Mouse (Mus musculus): Measurements from ENCODE around the gene Trim63. TPM values are rescaled to one million over a fixed set of nuclear protein-coding genes. Genes with fewer than 3 reads are reported as not detected.
"Not testable (repeated sequence)": the region's sequence is repeated elsewhere in the genome, so short reads cannot be mapped to it uniquely, and the experiment has no call there.

Trim63 gene
- polyA plus RNA-seq, 1 experiment, result 1.2 TPM

GRCm38 (mm10) chr4:134312901-134313300, 2.0 kb upstream of the Trim63 start:
- H3K27ac ChIP-seq (replicated peaks; ENCODE audit: low read depth, low read length), result no peak overlapping the region
- no peak overlapping the region for H3K4me3 ChIP-seq (ENCODE audit: insufficient read depth, low read depth, low read length)
- H3K4me1 ChIP-seq (ENCODE audit: control insufficient read depth, insufficient read depth, insufficient read length, low read length), result no peaks in the 10 kb centered on the region

GRCm38 (mm10) chr4:134314081-134314655, 752 bp upstream of the Trim63 start:
- Histone ChIP-seq H3K4me1 (ENCODE audit: control insufficient read depth, insufficient read depth, insufficient read length, low read length) (no peaks in the 10 kb centered on the region), H3K27ac (replicated peaks; ENCODE audit: low read depth, low read length) (no peak overlapping the region), H3K4me3 (ENCODE audit: insufficient read depth, low read depth, low read length) (no peak overlapping the region)

GRCm38 (mm10) chr4:134315470-134315869, 550 bp downstream of the Trim63 start:
- Histone ChIP-seq H3K4me3 (ENCODE audit: insufficient read depth, low read depth, low read length) (no peak overlapping the region), H3K27ac (replicated peaks; ENCODE audit: low read depth, low read length) (no peak overlapping the region), H3K4me1 (ENCODE audit: control insufficient read depth, insufficient read depth, insufficient read length, low read length) (no peaks in the 10 kb centered on the region)

GRCm38 (mm10) chr4:134316390-134316789, 1.5 kb downstream of the Trim63 start:
- Histone ChIP-seq H3K27ac (replicated peaks; ENCODE audit: low read depth, low read length) (no peak overlapping the region), H3K4me3 (ENCODE audit: insufficient read depth, low read depth, low read length) (no peak overlapping the region), H3K4me1 (ENCODE audit: control insufficient read depth, insufficient read depth, insufficient read length, low read length) (no peaks in the 10 kb centered on the region)

GRCm38 (mm10) chr4:134319074-134319473, 4.2 kb downstream of the Trim63 start:
- no peaks in the 10 kb centered on the region for H3K4me1 ChIP-seq (ENCODE audit: control insufficient read depth, insufficient read depth, insufficient read length, low read length)
- H3K27ac ChIP-seq (replicated peaks; ENCODE audit: low read depth, low read length), result no peak overlapping the region
- H3K4me3 ChIP-seq (ENCODE audit: insufficient read depth, low read depth, low read length), result no peak overlapping the region

- no peak overlapping the region for H3K4me3 ChIP-seq (ENCODE audit: insufficient read depth, low read depth, low read length)
- no peak overlapping the region for H3K27ac ChIP-seq (replicated peaks; ENCODE audit: low read depth, low read length)
- no peaks in the 10 kb centered on the region for H3K4me1 ChIP-seq (ENCODE audit: control insufficient read depth, insufficient read depth, insufficient read length, low read length)
Measured at GRCm38 (mm10) chr4:134319674-134320073, 4.8 kb downstream of the Trim63 start.

DNA sequence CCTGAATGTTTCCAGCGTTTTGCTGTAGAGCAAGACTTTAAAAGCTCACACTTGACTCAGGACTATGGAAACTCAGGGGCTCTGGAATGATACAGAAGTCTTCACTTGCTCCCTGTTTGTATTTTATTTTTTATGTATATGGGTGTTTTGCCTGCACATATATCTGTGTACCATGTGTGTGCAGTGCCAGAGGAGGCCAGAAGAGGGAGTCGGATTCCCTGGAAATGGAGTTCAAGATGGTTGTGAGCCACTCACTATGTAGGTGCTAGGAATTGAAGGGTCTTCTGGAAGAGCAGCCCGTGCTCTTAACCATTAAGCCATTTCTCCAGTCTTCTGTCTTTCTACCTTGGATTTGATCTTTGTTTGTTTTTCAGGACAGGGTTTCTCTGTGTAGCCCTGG, 6.6 kb downstream of the Trim63 start:
- Histone ChIP-seq H3K4me3 (ENCODE audit: insufficient read depth, low read depth, low read length) (no peak overlapping the region), H3K4me1 (ENCODE audit: control insufficient read depth, insufficient read depth, insufficient read length, low read length) (no peaks in the 10 kb centered on the region), H3K27ac (replicated peaks; ENCODE audit: low read depth, low read length) (no peak overlapping the region)

DNA sequence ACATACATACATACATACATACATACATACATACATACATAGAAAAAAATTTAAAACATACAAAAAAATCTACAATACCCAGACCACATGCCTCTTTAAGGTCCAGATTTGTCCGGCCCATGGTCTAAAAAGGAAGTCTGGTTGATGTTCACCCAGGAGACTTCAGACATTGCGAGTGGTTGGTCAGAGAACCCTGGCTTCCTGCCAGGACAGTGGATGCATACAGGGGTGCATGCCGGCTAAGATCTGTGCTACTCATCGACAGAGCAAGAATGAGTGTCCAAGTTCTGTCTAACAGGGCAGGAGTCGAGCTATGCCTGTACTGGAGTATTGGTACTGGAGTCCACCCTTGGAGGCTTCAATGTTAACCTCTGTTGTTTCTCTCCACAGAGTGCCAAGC, 9.7 kb downstream of the Trim63 start:
- Histone ChIP-seq H3K4me1 (ENCODE audit: control insufficient read depth, insufficient read depth, insufficient read length, low read length) (no peaks in the 10 kb centered on the region), H3K27ac (replicated peaks; ENCODE audit: low read depth, low read length) (no peak overlapping the region)

DNA sequence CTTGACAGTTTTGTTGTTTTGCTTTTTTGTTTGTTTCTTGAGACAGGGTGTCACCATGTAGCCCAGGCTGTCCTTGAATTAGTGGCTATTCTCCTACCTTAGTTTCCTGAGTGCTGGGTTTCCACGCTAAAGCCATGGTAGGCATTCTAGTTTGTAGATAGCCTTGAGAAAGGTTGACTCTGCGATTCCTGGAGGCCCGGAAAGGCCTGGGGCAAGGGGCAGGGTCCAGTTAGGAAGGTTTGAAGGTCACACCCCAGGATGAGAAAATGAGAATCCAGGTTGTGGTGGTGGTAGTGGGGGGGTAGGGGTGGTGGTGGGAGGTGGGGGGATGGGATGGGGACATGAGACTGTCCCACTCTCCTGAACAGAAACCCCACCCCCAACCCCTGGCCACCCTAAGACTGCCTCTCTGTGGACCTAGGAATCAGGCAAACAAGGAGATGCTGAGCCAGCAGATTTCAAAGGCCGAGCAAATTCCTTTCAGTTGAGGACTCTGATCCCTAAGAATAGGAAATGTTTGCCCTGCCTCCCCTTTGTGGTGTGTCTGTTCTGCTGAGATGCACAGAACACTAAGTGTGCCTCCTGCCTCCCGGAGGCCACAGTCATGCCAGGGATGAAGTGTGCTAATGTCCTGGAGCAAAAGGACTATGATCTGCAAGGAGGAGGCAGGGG, 12.1 kb downstream of the Trim63 start:
- no peaks in the 10 kb centered on the region for H3K4me1 ChIP-seq (ENCODE audit: control insufficient read depth, insufficient read depth, insufficient read length, low read length)
- no peak overlapping the region for H3K4me3 ChIP-seq (ENCODE audit: insufficient read depth, low read depth, low read length)
- no peak overlapping the region for H3K27ac ChIP-seq (replicated peaks; ENCODE audit: low read depth, low read length)

More for the DNA sequence above, 9.7 kb downstream of the Trim63 start:
- no peak overlapping the region for H3K4me3 ChIP-seq (ENCODE audit: insufficient read depth, low read depth, low read length)

- Histone ChIP-seq H3K27ac (replicated peaks; ENCODE audit: low read depth, low read length) (no peak overlapping the region), H3K4me1 (ENCODE audit: control insufficient read depth, insufficient read depth, insufficient read length, low read length) (no peaks in the 10 kb centered on the region), H3K4me3 (ENCODE audit: insufficient read depth, low read depth, low read length) (no peak overlapping the region)
Measured at GRCm38 (mm10) chr4:134328151-134328550, 13.2 kb downstream of the Trim63 start.

- Histone ChIP-seq H3K4me3 (ENCODE audit: insufficient read depth, low read depth, low read length) (no peak overlapping the region), H3K4me1 (ENCODE audit: control insufficient read depth, insufficient read depth, insufficient read length, low read length) (no peaks in the 10 kb centered on the region), H3K27ac (replicated peaks; ENCODE audit: low read depth, low read length) (no peak overlapping the region)
Measured at GRCm38 (mm10) chr4:134328832-134329231, 13.9 kb downstream of the Trim63 start.

GRCm38 (mm10) chr4:134330281-134330680, 15.4 kb downstream of the Trim63 start:
- no peaks in the 10 kb centered on the region for H3K4me1 ChIP-seq (ENCODE audit: control insufficient read depth, insufficient read depth, insufficient read length, low read length)
- no peak overlapping the region for H3K4me3 ChIP-seq (ENCODE audit: insufficient read depth, low read depth, low read length)
- H3K27ac ChIP-seq (replicated peaks; ENCODE audit: low read depth, low read length), result no peak overlapping the region

GRCm38 (mm10) chr4:134341231-134341630, 26.3 kb downstream of the Trim63 start:
- not testable (repeated sequence) for H3K4me3 ChIP-seq (ENCODE audit: insufficient read depth, low read depth, low read length); H3K27ac ChIP-seq (replicated peaks; ENCODE audit: low read depth, low read length); H3K4me1 ChIP-seq (ENCODE audit: control insufficient read depth, insufficient read depth, insufficient read length, low read length)

DNA sequence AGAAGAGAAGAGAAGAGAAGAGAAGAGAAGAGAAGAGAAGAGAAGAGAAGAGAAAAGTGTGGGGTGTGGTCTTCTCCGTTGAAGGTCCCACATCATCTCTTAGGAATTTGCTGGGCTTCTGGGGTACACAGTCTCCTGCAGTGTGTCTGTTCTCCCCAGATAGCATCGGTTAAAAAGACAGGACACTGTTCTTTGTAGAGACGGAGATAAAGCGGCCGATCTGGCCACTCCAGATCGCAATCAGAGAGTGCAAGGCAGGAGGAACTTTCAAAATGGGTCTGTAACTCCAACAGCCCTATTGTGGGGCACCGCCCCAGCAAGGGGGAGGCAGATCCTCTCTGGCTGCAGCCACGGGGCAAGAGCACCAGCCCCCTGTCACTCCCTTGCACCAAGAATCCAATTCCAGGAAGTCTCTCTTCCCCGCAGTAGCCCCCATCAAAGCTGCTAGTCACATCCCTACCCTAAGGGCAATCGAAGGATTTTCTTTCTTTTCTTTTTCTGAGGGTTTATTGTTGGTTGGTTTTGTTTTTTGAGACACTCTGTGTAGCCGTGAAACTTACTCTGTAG, 27.4 kb downstream of the Trim63 start:
- Histone ChIP-seq H3K4me1 (ENCODE audit: control insufficient read depth, insufficient read depth, insufficient read length, low read length) (no peaks in the 10 kb centered on the region; the same call in 1 of the 2 replicates), H3K4me3 (ENCODE audit: insufficient read depth, low read depth, low read length) (no peak overlapping the region), H3K27ac (replicated peaks; ENCODE audit: low read depth, low read length) (no peak overlapping the region)

DNA sequence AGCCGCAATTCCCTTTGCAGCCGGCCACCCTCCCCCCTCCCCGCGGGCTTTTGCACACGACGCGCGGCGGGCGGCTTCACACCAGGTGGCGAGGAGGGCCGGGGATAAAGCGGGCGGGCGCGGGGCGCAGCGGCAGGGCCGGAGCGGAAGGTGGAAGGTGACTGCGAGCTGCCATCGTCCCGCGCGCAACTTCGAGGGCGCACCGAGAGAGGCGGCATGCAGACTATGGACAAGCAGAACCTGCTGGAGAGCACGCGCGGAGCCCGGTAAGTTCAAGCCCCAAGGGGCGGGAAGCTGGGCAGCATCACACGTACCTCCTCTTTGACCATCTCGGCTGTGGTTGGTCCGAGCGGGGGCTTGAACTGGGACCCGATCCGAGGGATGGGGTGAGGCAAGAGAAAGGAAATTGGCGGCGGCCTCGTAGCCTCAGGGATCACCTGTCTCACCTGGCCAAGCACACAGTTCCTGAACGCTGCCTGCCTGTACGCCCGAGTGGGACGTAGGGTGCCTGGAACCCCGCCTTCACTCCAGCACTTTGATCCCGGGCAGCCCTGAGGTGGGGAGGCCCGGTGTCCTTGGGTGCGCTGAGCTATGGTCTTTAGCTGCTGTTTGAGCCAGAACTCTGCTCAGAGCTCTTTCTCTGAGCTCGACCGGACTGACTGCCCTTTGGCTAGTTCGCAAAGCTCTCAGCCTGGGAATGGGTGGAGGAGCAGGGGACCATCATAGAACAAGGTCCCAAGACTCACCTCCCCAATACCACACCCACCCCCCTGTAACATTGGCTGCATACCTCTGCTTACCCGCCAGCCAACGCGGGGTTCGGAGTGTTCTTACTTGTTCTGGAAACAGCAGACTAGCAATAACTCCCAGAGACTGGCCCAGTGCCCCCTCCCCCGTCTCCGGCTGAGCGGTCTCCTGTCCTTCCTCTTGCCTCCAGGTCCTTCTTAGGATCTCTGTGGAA, 28.4 kb downstream of the Trim63 start, which contains the start of gene Slc30a2:
Gene Slc30a2, plus strand, starts transcription at position 111 of the 961 bp plus-strand sequence.
- Histone ChIP-seq H3K4me1 (ENCODE audit: control insufficient read depth, insufficient read depth, insufficient read length, low read length) (no peaks in the 10 kb centered on the region; the same call in 1 of the 2 replicates), H3K4me3 (ENCODE audit: insufficient read depth, low read depth, low read length) (peak within 1 kb of the TSS; percentile 10; the same call in 1 of the 2 replicates), H3K27ac (replicated peaks; ENCODE audit: low read depth, low read length) (no peak within 1 kb of the TSS)

All from brown adipose tissue, adult 24 weeks (tissue).